Mouse (Mus musculus): Measurements from ENCODE around the gene Cldn15.

DNA sequence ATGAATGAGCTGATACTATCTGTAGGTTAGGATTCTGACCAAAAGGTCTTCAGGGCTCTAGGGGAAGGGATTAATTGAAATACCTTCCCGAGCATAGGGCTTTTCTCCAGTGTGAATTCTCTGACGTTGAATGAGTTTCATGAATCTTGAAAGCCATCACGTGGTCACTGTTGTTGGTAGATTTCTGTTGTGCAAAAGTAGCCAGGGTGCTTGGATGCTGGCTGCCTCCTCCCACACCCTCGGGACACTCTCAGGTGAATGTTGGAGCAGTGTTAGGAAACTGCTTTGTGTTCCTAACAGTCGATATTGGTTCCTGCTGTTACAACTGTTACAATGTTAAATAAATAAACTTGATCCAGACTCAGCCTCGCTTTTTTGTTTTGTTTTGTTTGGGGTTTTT, 29.7 kb upstream of the Cldn15 start:
- no peak for TF ChIP-seq USF1 (IDR thresholded peaks at IDR 0.05; ENCODE audit: low read depth, low read length)
- no peak for TF ChIP-seq NELFE (IDR thresholded peaks at IDR 0.05; ENCODE audit: low read depth, low read length)
- TF ChIP-seq POLR2A (IDR thresholded peaks at IDR 0.05; ENCODE audit: low read depth, low read length): no peak
- TF ChIP-seq CTCF (conservative IDR thresholded peaks at IDR 0.05 in 1 of 2, IDR thresholded peaks at IDR 0.05 in 1 of 2; ENCODE audit: low read depth in 2 of 2, low read length in 2 of 2): no peak
- TF ChIP-seq USF2 (conservative IDR thresholded peaks at IDR 0.05; ENCODE audit: low read depth, low read length): no peak
- no peak for TF ChIP-seq MAX (IDR thresholded peaks at IDR 0.05; ENCODE audit: low read length)
- no peak for TF ChIP-seq ZKSCAN1 (IDR thresholded peaks at IDR 0.05; ENCODE audit: borderline replicate concordance, low read depth, low read length)
- TF ChIP-seq EP300 (IDR thresholded peaks at IDR 0.05; ENCODE audit: low read length): no peak
- TF ChIP-seq ZC3H11A (IDR thresholded peaks at IDR 0.05; ENCODE audit: low read depth, low read length): no peak
- TF ChIP-seq HCFC1 (IDR thresholded peaks at IDR 0.05; ENCODE audit: low read depth, low read length): no peak
- TF ChIP-seq ETS1 (conservative IDR thresholded peaks at IDR 0.05; ENCODE audit: low read depth, low read length): no peak
- TF ChIP-seq RCOR1 (conservative IDR thresholded peaks at IDR 0.05; ENCODE audit: low read depth, low read length): no peak
- no peak for TF ChIP-seq CHD1 (IDR thresholded peaks at IDR 0.05; ENCODE audit: low read depth, low read length)
